Mouse (Mus musculus): ENCODE measurements around the gene Ap1m2.
"Not testable (repeated sequence)": the region's sequence is repeated elsewhere in the genome, so short reads cannot be mapped to it uniquely, and the experiment has no call there.

DNA sequence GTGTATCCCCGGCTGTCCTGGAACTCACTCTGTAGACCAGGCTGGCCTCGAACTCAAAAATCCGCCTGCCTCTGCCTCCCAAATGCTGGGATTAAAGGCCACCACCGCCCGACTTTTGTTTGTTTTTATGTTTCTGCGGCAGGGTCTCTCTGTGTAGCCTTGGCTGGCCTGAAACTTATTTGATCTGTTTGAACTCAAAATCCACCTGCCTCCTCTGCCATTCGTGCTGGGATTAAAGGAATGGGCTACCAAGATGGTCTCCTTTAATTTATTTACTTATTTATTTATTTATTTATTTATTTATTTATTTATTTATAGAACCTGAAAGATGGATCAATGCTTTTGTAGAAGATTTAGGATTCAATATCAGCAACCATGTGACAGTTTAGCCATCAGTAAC is 20.3 kb downstream of the Ap1m2 start:
- not testable (repeated sequence) for TF ChIP-seq CTCF, POLR2A (IDR thresholded peaks at IDR 0.05; ENCODE audit: insufficient read depth, low read depth, low read length)

Measured in olfactory bulb, adult 2 months (tissue).